Mouse (Mus musculus): ENCODE measurements around the gene Galnt10.

- TF ChIP-seq CTCF (IDR thresholded peaks at IDR 0.05; ENCODE audit: extremely low read depth, insufficient read depth, insufficient read length, insufficient replicate concordance) (no peak), POLR2A (IDR thresholded peaks at IDR 0.05; ENCODE audit: low read depth, low read length) (no peak)
Measured at GRCm38 (mm10) chr11:57683931-57684330, 38.7 kb downstream of the Galnt10 start.

All from spleen, adult 2 months (tissue).